Mouse (Mus musculus): ENCODE measurements around the gene Dusp3.
A peak's percentile ranks its signal among the peaks of the same experiment; 100 is the strongest.
"Not testable (repeated sequence)": the region's sequence is repeated elsewhere in the genome, so short reads cannot be mapped to it uniquely, and the experiment has no call there.

The Dusp3 gene

GRCm38 (mm10) chr11:102011510-102011909, 24.7 kb upstream of the Dusp3 start:
- DNase-seq (ENCODE audit: low spot score in 2 of 2), result no peak

DNA sequence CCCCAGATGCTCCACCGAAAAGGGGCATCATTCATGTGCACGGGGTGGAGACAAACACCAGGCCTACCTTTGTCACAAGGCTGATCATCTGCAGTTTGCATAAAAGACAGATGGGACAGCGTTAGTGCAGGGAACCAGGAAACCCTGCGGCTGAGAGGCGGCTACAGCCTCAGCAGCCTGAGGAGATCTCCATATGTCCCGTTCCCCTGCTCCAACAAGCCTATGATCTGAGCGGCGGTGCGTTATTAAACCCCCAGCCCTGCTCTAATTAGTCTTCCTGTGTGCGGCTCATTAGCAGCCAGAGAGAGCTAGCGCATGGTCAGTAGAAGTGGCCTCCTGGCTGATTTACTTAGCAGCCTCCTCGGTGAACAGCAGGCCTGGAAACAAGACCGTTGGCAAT, 23.3 kb upstream of the Dusp3 start:
- no peak for DNase-seq (ENCODE audit: low spot score in 2 of 2)

DNA sequence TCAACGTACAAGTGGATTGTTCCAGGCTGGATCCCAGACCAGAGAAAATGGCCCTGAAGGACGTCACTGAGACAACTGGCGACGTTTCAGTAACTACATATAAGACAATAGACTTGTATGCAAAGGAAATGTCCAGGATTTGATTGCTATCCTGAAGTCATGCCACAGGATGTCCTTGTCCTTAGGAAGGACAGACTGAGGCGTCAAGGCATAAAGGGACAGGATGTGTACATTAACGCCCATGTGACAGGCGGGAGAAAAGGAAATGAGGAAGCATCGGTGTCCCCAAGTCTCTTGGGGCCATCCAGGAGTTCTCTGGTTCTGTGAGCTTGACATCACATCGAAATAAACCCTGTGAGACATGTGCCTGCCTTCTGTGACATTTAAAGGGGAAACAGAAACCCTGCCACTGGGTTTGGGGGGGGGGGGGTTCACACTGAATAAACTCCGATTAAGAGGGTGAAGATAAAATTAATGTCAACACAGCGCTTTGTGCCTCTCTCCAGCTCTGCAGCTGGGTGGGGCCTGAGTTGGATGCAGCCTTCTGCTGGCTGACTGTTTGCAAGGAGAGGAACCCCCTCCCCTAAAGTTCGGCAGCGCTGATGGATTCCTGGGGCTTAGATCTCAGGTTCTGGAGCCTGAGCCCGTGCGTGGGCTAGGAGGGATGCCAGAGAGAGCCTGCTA, 22.3 kb upstream of the Dusp3 start:
- no peak for DNase-seq (ENCODE audit: low spot score in 2 of 2)

DNA sequence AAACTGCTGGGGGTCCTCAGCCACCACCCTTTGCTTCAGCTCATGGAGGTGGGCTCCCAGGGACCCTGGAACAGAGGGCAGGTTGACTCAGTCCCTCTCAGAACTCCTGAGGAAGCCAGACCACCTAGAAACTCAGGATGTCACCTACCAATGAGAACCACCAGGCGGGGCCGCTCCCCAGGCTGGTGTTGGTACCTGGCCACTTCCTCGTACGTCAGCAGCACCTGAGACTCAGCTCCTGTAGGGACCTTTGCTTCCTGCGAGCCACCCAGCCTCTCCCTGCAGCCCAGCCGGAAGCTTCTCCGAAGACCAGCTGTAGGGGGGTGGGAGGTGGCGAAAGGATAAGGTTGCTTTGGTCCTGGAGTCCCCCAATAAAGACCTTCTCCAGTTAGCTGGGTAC, 21.6 kb upstream of the Dusp3 start:
- no peak for DNase-seq (ENCODE audit: low spot score in 2 of 2)

- DNase-seq (ENCODE audit: low spot score in 2 of 2), result no peak
These were observed 19.9 kb upstream of the Dusp3 start for GRCm38 (mm10) chr11:102006688-102007087.

DNA sequence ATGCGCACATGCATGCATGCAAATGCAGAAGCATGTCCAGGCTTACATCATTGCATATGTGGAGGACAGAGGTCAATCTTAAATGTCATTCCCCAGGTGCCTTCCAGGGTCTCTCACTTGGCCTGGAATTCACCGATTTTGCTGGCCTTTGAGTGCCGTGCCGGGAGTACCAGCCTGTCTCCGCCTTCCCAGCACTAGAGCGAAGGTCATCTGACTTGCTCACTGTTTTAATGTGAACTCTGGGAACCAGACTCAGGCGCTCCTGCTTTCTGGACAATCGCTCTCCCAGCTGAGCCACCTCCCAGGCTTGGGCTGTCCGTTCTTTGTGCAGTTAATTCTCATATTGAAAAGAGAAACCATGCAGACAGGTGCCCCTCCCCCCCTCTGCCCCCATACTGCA, 19.5 kb upstream of the Dusp3 start:
- no peak for DNase-seq (ENCODE audit: low spot score in 2 of 2)

DNA sequence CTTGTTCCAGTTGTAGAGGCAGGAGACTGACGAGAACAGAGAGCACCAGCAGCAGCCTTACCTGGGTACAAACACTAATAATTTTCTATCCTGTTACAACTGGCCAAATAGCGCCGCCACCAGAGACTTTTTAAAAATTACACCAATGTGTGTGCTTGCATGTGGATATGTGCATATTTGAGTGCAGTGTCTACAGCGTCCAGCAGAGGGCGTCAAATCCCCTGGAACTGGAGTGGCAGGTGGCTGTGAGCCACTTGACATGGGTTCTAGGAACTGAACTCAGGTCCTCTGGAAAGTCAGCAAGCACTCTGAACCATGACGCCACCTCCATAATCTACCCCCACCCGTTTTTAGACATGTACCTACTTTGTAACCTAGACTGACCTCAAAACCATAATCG, 17.4 kb upstream of the Dusp3 start:
- no peak for DNase-seq (ENCODE audit: low spot score in 2 of 2)

DNA sequence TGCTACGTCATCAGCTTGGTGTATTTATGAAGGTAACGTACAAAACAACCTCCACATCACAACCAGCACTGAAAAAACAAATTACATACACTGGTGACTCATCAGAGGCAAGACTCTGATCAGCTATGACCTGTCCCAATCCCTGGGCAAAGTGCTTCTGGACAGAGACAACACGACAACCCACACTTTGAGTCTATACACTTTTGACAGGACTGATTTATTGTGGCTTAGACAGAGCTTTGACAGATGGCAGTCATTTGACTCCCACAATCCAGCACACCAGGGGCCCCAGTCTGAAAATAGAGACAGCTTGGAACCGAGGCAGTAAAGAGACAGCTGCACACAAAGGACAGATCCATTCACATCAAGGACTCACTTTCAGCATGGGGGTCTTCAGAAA, 12.7 kb upstream of the Dusp3 start:
- DNase-seq (ENCODE audit: low spot score in 2 of 2), result no peak

DNA sequence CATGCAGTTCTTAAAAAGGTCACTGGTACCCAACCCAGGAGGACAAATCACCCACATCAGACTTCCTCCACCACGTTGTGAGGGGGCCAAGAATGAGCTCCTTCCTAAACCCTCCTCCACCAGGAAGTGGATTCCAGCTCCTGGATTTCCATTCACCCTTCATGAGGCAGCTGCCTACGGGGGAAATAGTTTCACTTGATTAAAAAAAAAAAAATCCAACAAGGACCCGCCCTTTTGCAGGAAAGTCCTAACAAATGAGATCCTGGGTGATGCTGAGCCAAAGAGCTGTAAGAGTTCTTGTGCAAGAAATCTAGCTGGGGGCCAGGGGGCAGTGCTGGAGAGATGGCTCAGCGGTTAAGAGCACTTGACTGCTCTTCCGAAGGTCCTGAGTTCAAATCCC, 11.4 kb upstream of the Dusp3 start:
- DNase-seq (ENCODE audit: low spot score in 2 of 2), result no peak

DNA sequence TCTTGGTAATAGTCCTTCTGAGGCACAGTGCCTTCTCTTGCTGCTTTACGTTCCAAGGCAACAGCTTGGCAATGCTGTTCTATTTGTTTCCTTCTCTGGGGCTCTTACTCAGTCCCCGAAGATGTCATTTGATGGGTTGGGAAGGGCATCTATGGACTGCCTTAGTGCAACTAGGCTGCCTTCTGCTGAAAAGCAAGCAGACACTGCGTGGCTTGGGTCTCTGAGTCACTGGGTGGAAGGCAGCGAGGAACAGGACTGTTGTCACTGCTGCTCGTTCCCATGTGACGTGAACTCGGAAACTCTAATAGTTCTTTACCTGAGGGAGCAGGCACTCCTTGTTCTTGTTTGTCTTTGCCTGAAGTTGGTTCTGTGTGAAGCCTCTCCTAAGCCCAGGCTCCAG, 9.1 kb upstream of the Dusp3 start:
- DNase-seq (ENCODE audit: low spot score in 2 of 2), result no peak

DNA sequence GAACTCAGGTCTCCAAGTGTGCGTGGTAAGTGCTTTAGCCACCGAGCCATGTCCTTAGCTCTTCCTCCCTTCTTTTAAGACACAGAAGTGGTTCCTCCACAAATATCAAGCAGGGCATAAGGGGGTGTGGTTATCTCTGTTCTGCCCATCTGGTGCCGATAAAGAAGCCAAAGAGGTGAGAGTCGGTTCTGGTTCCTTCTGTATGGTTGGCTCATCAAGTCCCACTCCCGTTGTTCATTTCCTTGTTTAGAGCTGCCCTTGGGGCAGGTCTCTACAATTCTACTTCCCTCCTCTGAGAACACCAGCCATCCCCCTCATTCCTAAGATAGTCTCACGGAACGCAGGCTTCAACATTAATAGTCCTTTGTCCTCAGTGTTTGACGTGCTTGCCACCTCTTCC, 7.3 kb upstream of the Dusp3 start:
- DNase-seq (ENCODE audit: low spot score in 2 of 2), result no peak

GRCm38 (mm10) chr11:101992411-101992810, 5.6 kb upstream of the Dusp3 start:
- DNase-seq (ENCODE audit: low spot score in 2 of 2), result no peak

DNA sequence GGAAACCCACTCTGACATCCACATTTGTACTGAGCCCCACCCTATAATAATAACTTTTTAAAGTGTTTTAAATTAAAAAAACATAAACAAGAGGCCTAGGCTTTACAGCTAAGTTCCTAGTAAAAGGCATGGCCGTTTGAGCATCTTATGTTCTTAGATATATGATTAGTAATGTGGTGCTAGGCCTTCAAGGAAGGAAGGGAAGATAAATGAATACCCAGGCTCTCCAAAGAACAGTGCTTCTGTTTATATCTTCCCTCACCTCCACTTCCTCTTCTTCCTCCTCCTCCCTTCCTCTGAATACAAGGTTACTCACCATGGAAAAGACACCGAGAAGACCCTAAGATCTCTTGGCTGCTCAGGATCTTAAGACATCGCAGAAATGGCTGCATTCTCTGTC, 5.0 kb upstream of the Dusp3 start:
- no peak for DNase-seq (ENCODE audit: low spot score in 2 of 2)

DNA sequence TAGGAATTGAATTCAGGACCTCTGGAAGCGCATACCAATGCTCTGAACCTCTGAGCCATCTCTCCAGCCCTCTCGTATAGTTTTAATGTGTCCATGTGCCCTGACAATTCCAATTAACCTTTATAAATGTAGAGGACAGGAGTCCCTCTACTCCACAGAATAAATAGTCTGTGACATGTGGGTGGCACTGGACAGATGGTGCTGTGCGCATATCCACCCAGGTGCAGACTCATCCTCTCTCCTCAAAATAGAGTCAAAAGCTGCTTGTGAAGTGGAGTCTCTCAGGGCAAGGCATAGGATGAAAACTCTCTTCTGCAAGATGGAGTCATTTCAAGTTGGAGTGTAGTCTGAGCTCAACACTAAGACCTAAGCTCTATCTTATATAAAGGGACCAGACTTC, 3.4 kb upstream of the Dusp3 start:
- no peak for DNase-seq (ENCODE audit: low spot score in 2 of 2)

DNA sequence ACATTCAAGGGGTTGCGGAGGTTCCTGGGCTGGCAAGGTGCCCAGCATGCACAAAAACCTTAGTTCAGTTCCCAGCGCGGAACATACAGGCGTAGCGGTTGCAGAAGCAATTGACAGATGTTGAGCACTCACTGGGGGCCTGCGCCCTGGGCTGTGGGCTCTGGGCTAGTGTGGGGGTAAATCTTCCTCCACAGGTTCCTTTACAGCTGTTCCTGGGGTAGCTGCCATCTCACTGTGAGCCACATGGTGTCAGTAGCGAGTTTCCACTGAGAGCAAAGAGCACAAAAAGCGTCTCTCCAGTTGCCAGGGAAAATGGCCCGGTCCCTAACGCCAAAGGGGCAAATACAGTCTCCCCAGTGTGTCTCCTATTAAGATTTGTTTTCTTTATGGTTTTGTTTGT, 823 bp downstream of the Dusp3 start:
- DNase-seq (ENCODE audit: low spot score in 2 of 2), result peak; percentile 67 to 80

DNA sequence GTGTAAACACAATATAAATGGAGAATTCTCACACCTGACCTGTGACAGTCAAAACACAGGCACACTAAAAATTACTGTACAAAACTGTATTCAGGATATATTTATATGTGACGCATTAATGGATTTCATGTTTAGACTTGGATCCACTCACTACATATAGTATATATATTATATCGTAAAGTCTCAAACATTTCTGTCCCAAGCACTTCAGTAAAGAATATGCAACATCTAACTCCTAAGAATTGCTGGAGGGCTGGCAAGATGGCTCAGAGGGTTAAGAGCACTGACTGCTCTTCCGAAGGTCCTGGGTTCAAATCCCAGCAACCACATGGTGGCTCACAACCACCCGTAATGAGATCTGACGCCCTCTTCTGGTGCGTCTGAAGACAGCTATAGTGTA, 1.4 kb downstream of the Dusp3 start:
- not testable (repeated sequence) for DNase-seq (ENCODE audit: low spot score in 2 of 2)

- peak; percentile 77 to 89 for DNase-seq (ENCODE audit: low spot score in 2 of 2)
These were observed 2.5 kb downstream of the Dusp3 start, which contains the start of gene Cfap97d1 for GRCm38 (mm10) chr11:101984054-101985025. TSS of gene Cfap97d1 (plus strand) at chr11:101984279.

DNA sequence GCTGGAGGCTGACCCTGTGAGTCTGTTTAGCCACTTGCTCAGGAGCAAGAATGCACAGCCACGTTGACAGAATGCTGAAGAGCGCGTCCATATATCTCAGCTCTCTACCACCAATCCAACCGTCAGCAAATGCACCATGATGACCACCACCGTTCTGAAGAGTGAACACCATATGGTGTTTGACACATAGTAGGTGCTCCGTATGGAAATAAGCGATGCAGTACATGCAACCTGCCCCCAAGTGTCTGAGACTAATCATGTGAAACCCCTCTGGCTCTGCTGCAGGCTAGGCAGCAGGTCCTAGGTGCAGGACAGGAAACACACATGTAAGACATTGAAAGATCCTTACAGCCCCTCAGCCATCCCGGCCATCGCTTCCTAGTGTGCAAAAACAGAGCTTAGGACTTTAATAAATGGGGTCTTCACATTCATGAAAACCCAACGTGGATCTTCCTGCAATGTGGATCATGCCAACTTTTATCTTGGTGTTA, 3.3 kb downstream of the Dusp3 start:
- DNase-seq (ENCODE audit: low spot score in 2 of 2), result no peak

GRCm38 (mm10) chr11:101982981-101983411, 3.8 kb downstream of the Dusp3 start:
- no peak for DNase-seq (ENCODE audit: low spot score in 2 of 2)

DNA sequence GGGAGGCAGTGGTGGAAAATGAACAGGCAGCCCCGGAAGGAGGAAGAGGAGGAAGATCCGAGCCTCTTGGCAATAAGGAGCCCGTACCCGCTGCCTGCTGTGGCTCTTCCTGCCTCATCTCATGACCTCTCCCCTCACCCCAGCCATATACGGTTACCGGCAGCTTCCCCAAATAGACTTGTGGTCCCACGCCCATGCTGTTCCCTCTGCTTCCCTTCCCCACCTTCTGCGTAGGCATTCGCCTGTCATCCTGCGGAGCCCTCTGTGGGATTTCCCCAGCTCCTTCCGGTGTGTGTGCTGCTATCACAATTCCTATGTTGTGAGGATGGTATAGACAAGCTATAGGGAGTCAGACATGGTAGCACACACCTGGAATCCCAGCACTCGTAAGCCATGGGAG, 5.0 kb downstream of the Dusp3 start:
- no peak for DNase-seq (ENCODE audit: low spot score in 2 of 2)

GRCm38 (mm10) chr11:101980603-101981157, 6.1 kb downstream of the Dusp3 start:
- DNase-seq (ENCODE audit: low spot score in 2 of 2), result no peak

DNA sequence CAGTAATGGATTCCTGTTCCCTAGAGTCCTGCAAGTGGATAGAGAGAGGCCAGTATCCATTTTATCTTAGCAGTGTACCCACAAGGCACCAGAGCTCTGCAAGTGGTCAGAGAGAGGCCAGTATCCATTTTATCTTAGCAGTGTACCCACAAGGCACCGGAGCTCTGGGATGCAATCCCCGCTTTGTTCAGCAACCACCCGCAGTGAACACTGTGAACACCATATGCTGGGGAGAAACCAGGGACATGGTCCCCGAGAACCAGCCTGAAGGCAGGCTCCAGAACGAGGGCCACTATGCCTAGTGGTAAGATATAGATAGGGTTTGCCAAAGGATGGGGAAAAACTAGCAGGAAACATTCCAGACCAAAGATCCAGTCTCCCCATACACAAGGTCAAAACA, 7.7 kb downstream of the Dusp3 start:
- DNase-seq (ENCODE audit: low spot score in 2 of 2), result no peak

GRCm38 (mm10) chr11:101976949-101977348, 9.9 kb downstream of the Dusp3 start:
- no peak for DNase-seq (ENCODE audit: low spot score in 2 of 2)
